Mouse (Mus musculus) thymus, postnatal 4 days (tissue): ENCODE data around the gene Rabl2.

Experiments
- DNase-seq: peaks from one replicate; pipeline ENCODE4 v3.0.0; 2021

The Rabl2 gene

GRCm38 (mm10) chr15:89591723-89592455 lies at the start of gene Rabl2:
Gene Rabl2 (minus strand): TSS chr15:89591923.
- DNase-seq = peak; percentile 80

GRCm38 (mm10) chr15:89623626-89623959 lies 31.9 kb upstream of the Rabl2 start:
- DNase-seq = peak; percentile 76

- no peak for DNase-seq
Measured at GRCm38 (mm10) chr15:89622959-89623625, 31.4 kb upstream of the Rabl2 start.

- peak; percentile 67 for DNase-seq
Measured at GRCm38 (mm10) chr15:89622312-89622958, 30.7 kb upstream of the Rabl2 start.

GRCm38 (mm10) chr15:89607888-89608287 lies 16.2 kb upstream of the Rabl2 start:
- no peak for DNase-seq

GRCm38 (mm10) chr15:89607480-89607879 lies 15.8 kb upstream of the Rabl2 start:
- no peak for DNase-seq

- DNase-seq = no peak
Measured at GRCm38 (mm10) chr15:89605822-89606570, 14.3 kb upstream of the Rabl2 start.

- DNase-seq = no peak
Measured at GRCm38 (mm10) chr15:89592548-89592947, 825 bp upstream of the Rabl2 start.

- DNase-seq = no peak
Measured at GRCm38 (mm10) chr15:89591317-89591716, 406 bp downstream of the Rabl2 start.

GRCm38 (mm10) chr15:89589146-89589545 lies 2.6 kb downstream of the Rabl2 start:
- DNase-seq = no peak

GRCm38 (mm10) chr15:89585631-89586030 lies 6.1 kb downstream of the Rabl2 start:
- no peak for DNase-seq

- no peak for DNase-seq
Measured at GRCm38 (mm10) chr15:89585101-89585500, 6.6 kb downstream of the Rabl2 start.

GRCm38 (mm10) chr15:89582494-89582893 lies 9.2 kb downstream of the Rabl2 start:
- no peak for DNase-seq

- DNase-seq = no peak
Measured at GRCm38 (mm10) chr15:89572147-89572546, 19.6 kb downstream of the Rabl2 start.

GRCm38 (mm10) chr15:89568114-89568513 lies 23.6 kb downstream of the Rabl2 start, which contains the start of gene Acr:
Gene Acr (plus strand): TSS chr15:89568326.
- DNase-seq = no peak

GRCm38 (mm10) chr15:89559202-89559731 lies 32.5 kb downstream of the Rabl2 start:
- no peak for DNase-seq

GRCm38 (mm10) chr15:89557996-89558390 lies 33.7 kb downstream of the Rabl2 start:
- no peak for DNase-seq

GRCm38 (mm10) chr15:89557179-89557995 lies 34.3 kb downstream of the Rabl2 start:
- DNase-seq = no peak

GRCm38 (mm10) chr15:89556401-89557178 lies 35.1 kb downstream of the Rabl2 start:
- no peak for DNase-seq

GRCm38 (mm10) chr15:89555591-89555990 lies 36.1 kb downstream of the Rabl2 start:
- no peak for DNase-seq

- no peak for DNase-seq
Measured at GRCm38 (mm10) chr15:89551733-89552132, 40.0 kb downstream of the Rabl2 start.
